Mouse (Mus musculus) midbrain, embryonic 13.5 days (tissue): ENCODE data around the gene Slc7a6. TPM values are rescaled to one million over a fixed set of nuclear protein-coding genes. Genes with fewer than 3 reads are reported as not detected.
A peak's percentile ranks its signal among the peaks of the same experiment; 100 is the strongest.
"Not testable (repeated sequence)": the region's sequence is repeated elsewhere in the genome, so short reads cannot be mapped to it uniquely, and the experiment has no call there.

Experiments
- ATAC-seq: fragments of 200-750 bp; cut with Nextera tagmentation; 2 replicates; pipeline ENCODE4 v1.8.0; 2017; ENCODE audit warnings: mild to moderate bottlenecking, moderate TSS enrichment, moderate library complexity
- H3K27ac ChIP-seq: fragments of 300-500 bp; sonication (generic); 2 replicates; pipeline ENCODE4 v1.5.1; 2015; ENCODE audit warnings: inconsistent platforms, mild to moderate bottlenecking, moderate library complexity
- H3K27me3 ChIP-seq: fragments of 300-500 bp; sonication (generic); 2 replicates; pipeline ENCODE4 v1.6.1; 2015; ENCODE audit warnings: mild to moderate bottlenecking, inconsistent platforms
- H3K36me3 ChIP-seq: fragments of 300-500 bp; sonication (generic); 2 replicates; pipeline ENCODE4 v1.6.1; 2015; ENCODE audit warnings: mild to moderate bottlenecking, inconsistent platforms
- H3K4me1 ChIP-seq: fragments of 300-500 bp; sonication (generic); replicated peaks from 2 replicates; pipeline ENCODE4 v1.6.1; 2015; ENCODE audit warnings: inconsistent platforms
- H3K4me2 ChIP-seq: fragments of 300-500 bp; sonication (generic); replicated peaks from 2 replicates; pipeline ENCODE4 v1.6.1; 2015; ENCODE audit warnings: moderate library complexity, mild to moderate bottlenecking, inconsistent platforms
- H3K4me3 ChIP-seq: fragments of 300-500 bp; sonication (generic); replicated peaks from 2 replicates; pipeline ENCODE4 v1.5.1; 2015; ENCODE audit warnings: mild to moderate bottlenecking, inconsistent platforms
- H3K9ac ChIP-seq: fragments of 300-500 bp; sonication (generic); replicated peaks from 2 replicates; pipeline ENCODE4 v1.6.1; 2015; ENCODE audit warnings: mild to moderate bottlenecking, inconsistent platforms
- H3K9me3 ChIP-seq: fragments of 300-500 bp; sonication (generic); 2 replicates; pipeline ENCODE4 v1.6.1; 2016; ENCODE audit warnings: mild to moderate bottlenecking, inconsistent platforms
- WGBS: fragments of 180-500 bp; shearing (Covaris S2); methylation state at CpG from one replicate; pipeline ENCODE4 v1.1.7; 2015; 5-methylcytosine and 5-hydroxymethylcytosine counted together
- polyA plus RNA-seq: library from polyadenylated mRNA; unstranded; fragments of >200 nt; fragmentation: Nextera tagmentation; extraction: Ambion mirVana; gene quantifications from 2 replicates; pipeline ENCODE4 v1.2.1, GENCODE M21; 2015

Gene Slc7a6
- polyA plus RNA-seq, 1 experiment from 2014 or later: 81.0 TPM

DNA sequence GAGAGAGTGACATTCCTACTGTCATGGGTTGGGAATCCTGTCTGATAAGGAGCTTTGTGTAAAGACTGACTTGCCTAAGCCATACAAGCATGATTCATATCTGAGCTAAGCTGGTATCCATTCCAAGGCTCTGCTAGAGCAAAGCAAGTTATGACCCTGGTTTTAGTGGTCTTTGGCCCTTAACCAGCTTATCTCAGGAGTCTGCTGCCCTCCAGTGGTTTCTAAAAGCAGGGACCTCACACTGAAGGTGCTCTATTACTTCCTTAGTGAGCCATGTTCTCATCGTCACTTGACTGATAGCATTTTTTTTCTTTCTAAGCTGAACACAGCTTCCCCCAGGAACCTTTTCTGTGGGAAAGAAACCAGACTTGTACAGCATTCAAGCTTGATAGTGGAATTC lies 30.1 kb downstream of the Slc7a6 start:
- Histone ChIP-seq H3K4me3 (no peak overlapping the region), H3K4me1 (no peaks in the 10 kb centered on the region), H3K27ac (no peak overlapping the region), H3K27me3 (no peaks in the 10 kb centered on the region), H3K36me3 (peaks cover 91% of the 10 kb centered on the region), H3K9ac (no peak overlapping the region), H3K4me2 (no peak overlapping the region), H3K9me3 (no peaks in the 10 kb centered on the region)
- ATAC-seq: no peak
- WGBS: 6% methylated on average over 1 of the region's 1 CpGs

DNA sequence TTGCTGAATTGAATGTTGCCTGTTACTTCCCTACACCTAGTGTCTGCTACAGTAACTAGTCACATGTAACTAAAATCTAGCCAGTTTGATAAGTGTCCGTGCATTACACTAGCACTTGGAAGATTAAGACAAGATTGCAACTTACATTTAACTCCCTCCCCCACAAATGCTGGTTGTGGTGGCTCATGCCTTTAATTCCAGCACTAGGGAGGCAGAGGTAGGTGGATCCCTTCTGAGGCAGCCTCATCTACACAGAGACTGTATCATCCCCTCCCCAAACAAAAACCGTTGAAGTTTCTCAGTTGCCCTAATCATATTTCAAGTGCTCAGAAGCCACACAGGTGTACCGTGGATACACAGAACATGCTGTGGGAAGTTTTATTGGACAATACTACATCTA lies 30.9 kb downstream of the Slc7a6 start:
- H3K27ac ChIP-seq, ATAC-seq, H3K4me1 ChIP-seq, H3K9ac ChIP-seq, H3K27me3 ChIP-seq, H3K4me3 ChIP-seq, H3K4me2 ChIP-seq, H3K9me3 ChIP-seq: not testable (repeated sequence)
- WGBS: 86% methylated on average over 3 of the region's 3 CpGs
- peaks cover 89% of the 10 kb centered on the region for H3K36me3 ChIP-seq

DNA sequence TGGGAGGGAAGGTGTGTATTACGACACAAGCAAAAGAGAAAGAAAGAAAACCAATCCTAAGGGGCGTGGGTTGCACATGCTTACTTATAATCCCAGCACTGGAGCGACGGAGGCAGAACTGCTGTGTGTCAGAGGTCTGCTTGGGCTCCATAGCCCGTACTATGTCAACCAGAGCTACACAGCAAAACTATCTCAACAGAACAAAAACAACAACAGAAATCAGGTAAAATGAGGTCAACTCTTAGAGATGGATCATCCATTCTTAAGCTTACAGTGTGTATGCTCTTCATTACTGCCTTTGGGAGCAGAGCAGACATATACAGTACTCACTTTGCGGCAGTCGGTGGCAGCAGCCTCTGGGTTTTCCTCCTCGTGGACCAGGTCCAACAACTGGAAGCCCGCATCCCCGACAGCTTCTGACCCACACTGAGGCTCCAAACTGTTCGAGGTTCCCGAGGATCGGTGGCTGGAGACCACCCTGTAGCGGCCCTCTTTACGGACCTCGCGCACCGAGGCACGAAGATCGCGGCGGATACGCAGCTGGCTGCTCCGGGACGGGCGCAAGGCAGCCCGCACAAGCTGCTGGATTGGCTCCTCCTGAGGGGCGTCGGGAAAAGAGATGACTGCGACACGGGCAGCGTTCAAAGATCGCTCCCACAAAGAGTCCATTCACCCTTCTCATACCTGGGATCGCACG lies 41.5 kb downstream of the Slc7a6 start:
- Histone ChIP-seq H3K4me3 (peak overlapping the region; percentile 86), H3K4me2 (peak overlapping the region; percentile 89), H3K4me1 (peaks cover 21% of the 10 kb centered on the region), H3K9me3 (no peaks in the 10 kb centered on the region), H3K27me3 (no peaks in the 10 kb centered on the region), H3K9ac (peak overlapping the region; percentile 95), H3K36me3 (peaks cover 48% of the 10 kb centered on the region), H3K27ac (peak overlapping the region; percentile 95)
- ATAC-seq: peak; percentile 84
- under 1% methylated on average over 35 of the region's 35 CpGs for WGBS

DNA sequence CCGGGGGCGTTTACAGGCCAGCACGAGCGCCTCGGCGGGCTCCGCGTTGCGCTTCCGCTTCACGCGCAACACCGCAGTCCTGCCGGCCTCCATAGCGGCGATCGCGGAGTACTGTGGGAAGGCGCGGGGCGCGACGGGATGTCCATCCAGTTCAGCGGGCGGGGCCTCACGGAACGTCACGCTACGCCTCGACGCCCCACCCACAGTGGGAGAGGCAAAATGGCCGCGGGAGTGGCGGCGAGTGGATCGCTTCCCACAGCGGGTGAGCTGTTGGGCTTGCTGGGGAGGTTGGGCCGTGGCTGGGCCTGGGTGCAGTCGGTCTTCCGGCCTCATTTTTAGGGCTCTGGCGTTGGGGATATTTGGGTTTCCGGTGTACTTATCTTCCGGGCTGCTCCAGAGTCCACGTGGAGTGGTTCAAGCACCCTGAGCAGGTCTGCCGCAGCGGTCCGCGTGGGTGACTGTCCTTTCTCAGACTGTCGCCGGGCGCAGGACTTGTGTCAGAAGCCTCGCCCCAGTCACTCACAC lies 42.2 kb downstream of the Slc7a6 start, which contains the start of the genes Slc7a6os and Prmt7:
Gene Slc7a6os (minus strand): TSS at position 115 of the 525 bp plus-strand sequence.
Gene Prmt7 (plus strand): TSS at position 116 of the 525 bp plus-strand sequence.
- H3K4me2 ChIP-seq: peak within 1 kb of the TSS; percentile 89
- WGBS: under 1% methylated on average over 52 of the region's 52 CpGs
- H3K4me1 ChIP-seq: peaks cover 21% of the 10 kb centered on the region
- peak within 1 kb of the TSS; percentile 95 for H3K27ac ChIP-seq
- peak; percentile 98 for ATAC-seq
- H3K9ac ChIP-seq: peak within 1 kb of the TSS; percentile 95
- no peaks in the 10 kb centered on the region for H3K27me3 ChIP-seq
- H3K4me3 ChIP-seq: peak within 1 kb of the TSS; percentile 86
- peaks cover 48% of the 10 kb centered on the region for H3K36me3 ChIP-seq
- H3K9me3 ChIP-seq: no peaks in the 10 kb centered on the region

DNA sequence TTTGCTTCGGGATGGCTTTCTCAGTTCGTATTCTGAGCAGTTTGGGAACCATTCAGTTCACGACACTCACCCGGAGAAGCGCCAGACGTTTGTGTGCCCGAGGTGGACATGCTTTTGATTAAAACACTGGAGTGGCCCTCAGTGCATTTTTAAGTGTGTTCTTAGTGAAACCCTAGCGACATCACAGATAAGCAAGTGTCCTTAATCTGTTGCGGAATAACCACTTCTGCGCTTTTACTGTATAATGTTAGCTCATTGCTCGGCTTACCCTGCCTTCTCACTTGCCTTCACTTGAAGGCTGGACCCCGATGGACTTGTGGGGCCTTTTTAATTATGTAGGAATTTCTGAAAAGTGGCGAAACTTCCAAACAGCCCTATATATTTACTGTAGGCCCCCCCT lies 42.8 kb downstream of the Slc7a6 start:
- Histone ChIP-seq H3K27ac (peak overlapping the region; percentile 95), H3K4me3 (peak overlapping the region; percentile 86), H3K27me3 (no peaks in the 10 kb centered on the region), H3K4me1 (peaks cover 21% of the 10 kb centered on the region), H3K36me3 (peaks cover 52% of the 10 kb centered on the region), H3K9me3 (no peaks in the 10 kb centered on the region), H3K4me2 (peak overlapping the region; percentile 89), H3K9ac (peak overlapping the region; percentile 95)
- no peak for ATAC-seq
- 6% methylated on average over 13 of the region's 13 CpGs for WGBS

DNA sequence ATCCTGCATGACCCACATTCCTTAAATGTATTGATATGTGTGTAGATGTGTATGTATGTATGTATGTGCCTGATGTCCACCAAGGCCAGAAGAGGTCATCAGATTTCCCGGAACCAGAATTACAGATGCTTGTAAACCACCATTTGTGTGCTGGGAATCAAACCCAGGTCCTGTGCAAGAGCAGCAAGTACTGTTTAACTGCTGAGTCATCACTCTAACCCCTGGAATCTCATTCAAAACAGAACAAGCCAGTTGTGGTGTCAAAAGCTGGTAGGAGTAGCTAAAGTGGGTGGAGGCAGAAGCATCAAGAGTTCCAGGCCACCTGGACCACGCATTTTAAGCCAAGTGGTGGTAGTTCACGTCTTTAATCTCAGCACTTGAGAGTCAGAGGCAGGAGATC lies 45.3 kb downstream of the Slc7a6 start:
- peaks cover 52% of the 10 kb centered on the region for H3K36me3 ChIP-seq
- H3K4me2 ChIP-seq: no peak overlapping the region
- no peak overlapping the region for H3K27ac ChIP-seq
- peaks cover 17% of the 10 kb centered on the region for H3K4me1 ChIP-seq
- H3K4me3 ChIP-seq: no peak overlapping the region
- ATAC-seq: no peak
- WGBS: 92% methylated on average over 3 of the region's 3 CpGs
- no peak overlapping the region for H3K9ac ChIP-seq
- no peaks in the 10 kb centered on the region for H3K27me3 ChIP-seq
- H3K9me3 ChIP-seq: no peaks in the 10 kb centered on the region

DNA sequence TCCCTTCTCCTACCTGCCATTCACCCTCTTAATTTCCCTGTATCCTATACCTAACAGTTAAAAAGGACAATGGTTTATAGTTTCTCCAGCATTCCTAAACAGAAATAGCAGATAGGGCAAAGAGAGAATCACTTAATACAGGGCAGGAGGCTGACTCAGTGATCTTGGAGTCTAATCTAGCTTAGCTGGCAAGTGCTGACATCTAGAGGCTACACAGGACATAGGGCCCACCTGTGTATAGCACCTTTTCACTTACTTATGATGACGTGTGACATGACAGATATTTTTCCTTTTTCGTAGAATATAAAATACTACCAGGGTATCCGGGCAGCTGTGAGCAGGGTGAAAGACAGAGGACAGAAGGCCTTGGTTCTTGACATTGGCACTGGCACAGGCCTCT lies 51.0 kb downstream of the Slc7a6 start:
- H3K27ac ChIP-seq: no peak overlapping the region
- no peak overlapping the region for H3K9ac ChIP-seq
- no peak for ATAC-seq
- no peaks in the 10 kb centered on the region for H3K9me3 ChIP-seq
- H3K4me1 ChIP-seq: no peaks in the 10 kb centered on the region
- H3K4me3 ChIP-seq: no peak overlapping the region
- 87% methylated on average over 3 of the region's 3 CpGs for WGBS
- no peaks in the 10 kb centered on the region for H3K27me3 ChIP-seq
- H3K36me3 ChIP-seq: peaks cover 78% of the 10 kb centered on the region
- H3K4me2 ChIP-seq: no peak overlapping the region

DNA sequence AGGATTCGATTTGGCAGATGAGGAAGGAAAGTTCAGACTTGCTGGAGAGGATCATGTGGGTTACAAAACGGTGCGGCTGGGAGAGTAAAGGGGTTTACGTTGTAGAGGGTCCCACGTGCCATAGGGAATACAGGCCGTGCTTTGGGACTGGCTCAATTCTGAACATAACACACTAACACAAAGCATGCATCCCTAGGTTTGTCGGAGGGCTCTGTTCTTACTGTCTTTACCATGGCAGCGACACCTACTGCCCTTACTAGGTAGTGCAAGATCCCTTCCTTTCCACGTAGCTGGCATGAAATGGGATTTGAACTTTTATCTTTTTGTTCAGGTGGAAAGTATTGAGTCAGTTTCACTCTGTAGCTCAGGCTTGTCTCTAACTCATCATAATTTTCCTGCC lies 57.9 kb downstream of the Slc7a6 start:
- Histone ChIP-seq H3K9me3 (no peaks in the 10 kb centered on the region), H3K9ac (no peak overlapping the region), H3K27ac (no peak overlapping the region), H3K36me3 (peaks cover 67% of the 10 kb centered on the region), H3K27me3 (no peaks in the 10 kb centered on the region), H3K4me1 (no peaks in the 10 kb centered on the region), H3K4me2 (no peak overlapping the region), H3K4me3 (no peak overlapping the region)
- no peak for ATAC-seq
- 46% methylated on average over 9 of the region's 9 CpGs for WGBS

DNA sequence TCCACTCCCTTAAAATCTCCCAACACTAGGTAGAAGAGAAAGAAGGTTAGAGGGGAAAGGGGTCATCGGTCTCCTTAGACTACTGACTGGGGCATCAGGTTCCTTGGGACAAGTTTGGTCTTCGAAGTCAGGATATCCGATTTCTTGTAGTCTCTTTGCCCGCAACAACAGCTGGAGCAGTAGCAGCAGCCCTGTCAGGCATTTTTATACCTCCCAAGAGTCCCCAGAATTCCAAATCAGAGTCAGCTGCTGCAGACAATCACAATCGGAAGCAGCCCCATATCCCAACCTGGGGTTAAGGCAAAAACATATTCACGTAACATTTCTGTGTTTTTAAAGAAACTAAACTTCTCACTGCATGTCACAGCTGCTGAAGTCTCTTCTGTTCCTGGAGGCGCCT lies 62.9 kb downstream of the Slc7a6 start:
- no peak for ATAC-seq
- Histone ChIP-seq H3K4me3 (no peak overlapping the region), H3K4me1 (no peaks in the 10 kb centered on the region), H3K36me3 (peaks cover 73% of the 10 kb centered on the region), H3K4me2 (no peak overlapping the region), H3K9me3 (no peaks in the 10 kb centered on the region), H3K27ac (no peak overlapping the region), H3K9ac (no peak overlapping the region), H3K27me3 (no peaks in the 10 kb centered on the region)
- WGBS: 97% methylated on average over 7 of the region's 7 CpGs

DNA sequence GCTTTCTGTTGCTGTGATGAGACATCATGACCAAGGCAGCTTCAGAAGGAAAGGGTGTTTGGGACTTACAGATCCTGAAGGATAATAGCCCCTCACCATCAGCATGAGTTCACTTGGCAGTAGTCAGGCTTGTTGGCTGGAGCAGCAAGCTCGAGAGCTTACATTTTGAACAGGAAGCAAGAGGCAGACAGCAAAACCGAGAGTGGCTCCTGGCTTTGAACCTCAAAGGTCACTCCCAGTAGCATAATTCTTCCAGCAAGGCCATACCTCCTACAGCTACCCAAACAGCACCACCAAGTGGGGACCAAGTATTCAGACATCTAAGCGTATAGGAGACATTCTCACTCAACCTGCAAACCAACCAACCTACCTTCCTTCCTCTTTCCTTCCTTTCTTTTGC lies 64.1 kb downstream of the Slc7a6 start:
- H3K27ac ChIP-seq: no peak overlapping the region
- WGBS: 92% methylated on average over 3 of the region's 3 CpGs
- no peak for ATAC-seq
- H3K4me1 ChIP-seq: no peaks in the 10 kb centered on the region
- H3K4me3 ChIP-seq: no peak overlapping the region
- peaks cover 81% of the 10 kb centered on the region for H3K36me3 ChIP-seq
- no peak overlapping the region for H3K4me2 ChIP-seq
- H3K9ac ChIP-seq: no peak overlapping the region
- H3K9me3 ChIP-seq: no peaks in the 10 kb centered on the region
- no peaks in the 10 kb centered on the region for H3K27me3 ChIP-seq

DNA sequence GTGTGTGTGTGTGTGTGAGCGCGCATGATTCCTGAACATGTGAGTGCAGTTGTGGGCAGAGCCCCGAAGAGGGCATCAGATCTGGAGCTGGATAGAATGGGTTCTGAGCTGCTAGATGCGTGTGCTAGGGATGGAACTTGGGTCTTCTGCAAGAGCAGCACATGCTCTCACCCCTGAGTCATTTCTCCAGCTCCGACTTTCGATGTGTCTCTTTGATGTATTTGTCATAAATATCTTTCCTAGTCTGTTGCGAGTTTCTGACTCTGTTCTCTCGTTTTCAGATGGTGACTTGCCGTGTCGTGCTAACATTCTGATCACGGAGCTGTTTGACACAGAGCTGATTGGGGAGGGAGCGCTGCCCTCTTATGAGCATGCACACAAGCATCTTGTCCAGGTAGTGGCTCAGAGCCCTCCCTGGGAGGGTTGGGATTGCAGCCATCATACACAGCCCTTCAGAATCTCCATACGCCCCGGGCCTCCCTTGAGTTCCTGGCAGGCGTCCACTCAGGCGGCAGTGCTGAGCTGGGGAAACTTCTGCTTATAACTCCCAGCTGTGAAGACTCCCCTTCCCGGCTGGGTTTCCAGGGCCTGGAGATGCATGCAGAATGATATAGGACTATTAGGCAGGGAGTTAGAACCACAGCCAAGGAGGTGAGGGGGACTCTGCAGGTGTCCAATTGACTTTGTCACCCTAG lies 66.1 kb downstream of the Slc7a6 start:
- no peaks in the 10 kb centered on the region for H3K9me3 ChIP-seq
- H3K27me3 ChIP-seq: no peaks in the 10 kb centered on the region
- H3K27ac ChIP-seq: no peak overlapping the region
- ATAC-seq: no peak
- no peaks in the 10 kb centered on the region for H3K4me1 ChIP-seq
- peaks cover 76% of the 10 kb centered on the region for H3K36me3 ChIP-seq
- no peak overlapping the region for H3K4me2 ChIP-seq
- H3K4me3 ChIP-seq: no peak overlapping the region
- WGBS: 96% methylated on average over 17 of the region's 17 CpGs
- no peak overlapping the region for H3K9ac ChIP-seq

DNA sequence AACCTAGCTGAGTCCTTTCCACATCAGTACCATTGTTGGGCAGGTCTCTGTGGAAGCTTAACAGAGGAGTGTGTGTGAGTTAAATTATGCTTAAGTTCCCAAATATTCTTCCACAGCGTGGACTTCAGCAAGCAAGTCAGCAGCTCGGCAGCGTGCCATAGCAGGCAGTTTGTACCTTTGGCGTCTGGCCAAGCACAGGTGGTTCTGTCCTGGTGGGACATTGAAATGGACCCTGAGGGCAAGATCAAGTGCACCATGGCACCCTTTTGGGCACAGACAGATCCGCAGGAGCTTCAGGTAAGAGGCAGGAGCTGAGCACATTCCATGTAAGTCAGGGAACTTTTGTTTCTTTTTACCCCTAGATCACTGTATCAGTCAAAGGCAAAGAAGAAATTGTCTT lies 68.4 kb downstream of the Slc7a6 start:
- Histone ChIP-seq H3K9me3 (no peaks in the 10 kb centered on the region), H3K27me3 (no peaks in the 10 kb centered on the region), H3K27ac (no peak overlapping the region), H3K9ac (no peak overlapping the region), H3K4me3 (no peak overlapping the region), H3K36me3 (peaks cover 77% of the 10 kb centered on the region), H3K4me1 (no peaks in the 10 kb centered on the region), H3K4me2 (no peak overlapping the region)
- ATAC-seq: no peak
- WGBS: 93% methylated on average over 5 of the region's 5 CpGs
